Mouse (Mus musculus): ENCODE measurements around the gene Clec4f. TPM values are rescaled to one million over a fixed set of nuclear protein-coding genes. Genes with fewer than 3 reads are reported as not detected.

The Clec4f gene
- polyA plus RNA-seq, 1 experiment from 2014 or later: not detected

Other genes starting within 250 kb of the Clec4f start
- gene Tet3, start 197.1 kb downstream of the Clec4f start, polyA plus RNA-seq (2015; fragmentation: Nextera tagmentation; extraction: Ambion mirVana): 36.1 and 37.1 TPM in 2 replicates
- gene Dguok, start 149.2 kb downstream of the Clec4f start, polyA plus RNA-seq (2015; fragmentation: Nextera tagmentation; extraction: Ambion mirVana): 78.5 and 80.3 TPM in 2 replicates
- 172 and 210 TPM in 2 replicates for gene Actg2, start 119.9 kb downstream of the Clec4f start, polyA plus RNA-seq (2015; fragmentation: Nextera tagmentation; extraction: Ambion mirVana)
- 21.0 and 23.3 TPM in 2 replicates for gene Stambp, start 83.5 kb downstream of the Clec4f start, polyA plus RNA-seq (2015; fragmentation: Nextera tagmentation; extraction: Ambion mirVana)
- not detected in 2 replicates for gene Cd207, start 21.7 kb upstream of the Clec4f start, polyA plus RNA-seq (2015; fragmentation: Nextera tagmentation; extraction: Ambion mirVana)
- gene Vax2, start 55.1 kb upstream of the Clec4f start, polyA plus RNA-seq (2015; fragmentation: Nextera tagmentation; extraction: Ambion mirVana): not detected in 2 replicates
- 0.35 and 0.45 TPM in 2 replicates for gene Atp6v1b1, start 86.8 kb upstream of the Clec4f start, polyA plus RNA-seq (2015; fragmentation: Nextera tagmentation; extraction: Ambion mirVana)
- not detected in 2 replicates for gene Ankrd53, start 106.5 kb upstream of the Clec4f start, polyA plus RNA-seq (2015; fragmentation: Nextera tagmentation; extraction: Ambion mirVana)
- gene Tex261, start 119.6 kb upstream of the Clec4f start, polyA plus RNA-seq (2015; fragmentation: Nextera tagmentation; extraction: Ambion mirVana): 89.1 and 92.7 TPM in 2 replicates
- 55.5 and 59.1 TPM in 2 replicates for gene Nagk, start 138.8 kb upstream of the Clec4f start, polyA plus RNA-seq (2015; fragmentation: Nextera tagmentation; extraction: Ambion mirVana)
- 20.0 and 21.0 TPM in 2 replicates for gene Paip2b, start 175.6 kb upstream of the Clec4f start, polyA plus RNA-seq (2015; fragmentation: Nextera tagmentation; extraction: Ambion mirVana)
- 57.7 and 59.1 TPM in 2 replicates for gene Zfp638, start 210.9 kb upstream of the Clec4f start, polyA plus RNA-seq (2015; fragmentation: Nextera tagmentation; extraction: Ambion mirVana)

Data from lung, embryonic 15.5 days (tissue).